Mouse (Mus musculus) c-Kit-positive CD71-positive TER-119-positive erythroid progenitor cells, embryonic 14.5 days (primary cell): ENCODE measurements around the gene Tbx2.

Experiments used
- DNase-seq: peaks from one replicate; pipeline ENCODE4 v3.0.0-alpha.2; 2013; ENCODE audit warnings: low spot score

The Tbx2 gene

GRCm38 (mm10) chr11:85825031-85825430 lies 7.3 kb upstream of the Tbx2 start:
- DNase-seq: no peak

- DNase-seq: no peak
These were observed 6.5 kb upstream of the Tbx2 start for GRCm38 (mm10) chr11:85825823-85826222.

GRCm38 (mm10) chr11:85827342-85827741 lies 5.0 kb upstream of the Tbx2 start:
- DNase-seq: no peak

GRCm38 (mm10) chr11:85828691-85829519 lies 3.4 kb upstream of the Tbx2 start:
- DNase-seq: no peak

- no peak for DNase-seq
These were observed 2.6 kb upstream of the Tbx2 start for GRCm38 (mm10) chr11:85829520-85830440.

GRCm38 (mm10) chr11:85830901-85831341 lies 1.4 kb upstream of the Tbx2 start:
- DNase-seq: no peak

GRCm38 (mm10) chr11:85831656-85832230 lies 608 bp upstream of the Tbx2 start:
- DNase-seq: no peak

- DNase-seq: no peak
These were observed 750 bp downstream of the Tbx2 start for GRCm38 (mm10) chr11:85833081-85833521.

GRCm38 (mm10) chr11:85833761-85834385 lies 1.5 kb downstream of the Tbx2 start:
- DNase-seq: no peak

DNA sequence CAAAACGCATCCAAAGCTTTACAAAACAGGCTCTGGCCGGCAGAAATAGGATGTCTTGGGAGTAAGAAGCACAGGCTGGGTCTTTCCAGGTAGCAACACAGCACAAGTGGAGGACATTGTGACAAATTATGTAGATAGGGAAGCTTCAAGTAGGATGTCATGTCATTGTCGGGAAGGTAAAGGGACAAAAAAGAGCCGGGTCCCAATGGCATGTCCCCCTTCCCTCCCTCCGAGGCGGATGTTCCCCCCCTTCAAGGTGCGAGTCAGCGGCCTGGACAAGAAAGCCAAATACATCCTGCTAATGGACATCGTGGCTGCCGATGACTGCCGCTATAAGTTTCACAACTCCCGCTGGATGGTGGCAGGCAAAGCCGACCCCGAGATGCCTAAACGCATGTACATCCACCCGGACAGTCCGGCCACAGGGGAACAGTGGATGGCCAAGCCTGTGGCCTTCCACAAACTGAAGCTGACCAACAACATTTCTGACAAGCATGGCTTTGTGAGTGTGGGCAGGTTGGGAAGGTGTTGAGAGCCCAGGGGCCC lies 2.1 kb downstream of the Tbx2 start:
- DNase-seq: no peak

DNA sequence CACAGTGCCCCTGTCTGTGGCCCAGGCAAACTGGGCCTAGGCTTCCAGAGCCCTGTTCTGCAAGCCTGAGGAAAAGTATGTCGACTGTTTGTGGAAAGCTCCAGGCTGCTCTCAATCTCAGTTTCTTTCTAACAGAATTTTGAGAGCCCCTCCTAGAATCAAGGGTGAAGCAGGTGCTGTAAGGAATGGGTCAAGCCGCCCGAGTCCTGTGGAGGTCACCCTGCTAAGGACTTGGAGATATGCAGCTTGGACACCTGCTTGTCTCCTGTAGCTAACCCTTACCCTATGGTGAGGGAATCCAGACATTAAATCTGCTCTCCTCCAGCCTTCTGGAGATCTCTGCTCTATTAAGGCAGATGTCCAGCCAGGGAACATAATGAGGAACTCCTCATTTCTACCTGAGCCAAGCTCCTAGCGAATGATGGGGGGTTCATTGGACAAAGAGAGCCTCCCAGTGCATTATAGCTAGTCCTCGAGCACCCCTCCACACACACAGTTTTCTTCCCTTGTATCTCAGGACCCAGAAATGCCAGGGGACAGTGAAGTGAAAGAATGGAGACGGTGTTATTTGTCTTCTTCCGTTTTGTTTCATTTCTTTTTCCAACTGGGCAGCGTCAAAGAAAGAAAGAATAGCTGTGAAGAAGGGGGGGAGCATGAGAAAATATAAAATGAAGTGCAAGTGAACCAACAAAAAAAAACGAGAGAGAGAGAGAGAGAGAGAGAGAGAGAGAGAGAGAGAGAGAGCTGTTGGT lies 2.8 kb downstream of the Tbx2 start:
- DNase-seq: no peak

GRCm38 (mm10) chr11:85835753-85836522 lies 3.6 kb downstream of the Tbx2 start:
- DNase-seq: no peak

- DNase-seq: no peak
These were observed 4.4 kb downstream of the Tbx2 start for GRCm38 (mm10) chr11:85836523-85837290.

DNA sequence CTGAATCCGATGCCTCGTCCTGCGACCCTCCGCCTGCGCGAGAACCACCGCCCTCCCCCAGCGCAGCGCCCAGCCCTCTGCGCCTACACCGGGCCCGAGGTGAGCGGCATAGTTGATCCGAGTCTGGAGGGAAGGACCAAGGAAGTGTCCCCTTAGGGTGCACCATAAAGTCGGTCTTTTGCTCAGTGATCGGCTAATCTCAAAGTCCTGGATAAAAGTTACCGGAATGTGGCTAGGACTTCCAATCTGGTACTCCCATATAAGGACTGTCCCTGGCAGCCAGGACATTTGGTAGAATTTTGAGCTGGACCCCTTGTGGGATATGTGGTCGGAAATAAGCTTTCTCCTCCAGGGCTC lies 4.9 kb downstream of the Tbx2 start:
- no peak for DNase-seq

DNA sequence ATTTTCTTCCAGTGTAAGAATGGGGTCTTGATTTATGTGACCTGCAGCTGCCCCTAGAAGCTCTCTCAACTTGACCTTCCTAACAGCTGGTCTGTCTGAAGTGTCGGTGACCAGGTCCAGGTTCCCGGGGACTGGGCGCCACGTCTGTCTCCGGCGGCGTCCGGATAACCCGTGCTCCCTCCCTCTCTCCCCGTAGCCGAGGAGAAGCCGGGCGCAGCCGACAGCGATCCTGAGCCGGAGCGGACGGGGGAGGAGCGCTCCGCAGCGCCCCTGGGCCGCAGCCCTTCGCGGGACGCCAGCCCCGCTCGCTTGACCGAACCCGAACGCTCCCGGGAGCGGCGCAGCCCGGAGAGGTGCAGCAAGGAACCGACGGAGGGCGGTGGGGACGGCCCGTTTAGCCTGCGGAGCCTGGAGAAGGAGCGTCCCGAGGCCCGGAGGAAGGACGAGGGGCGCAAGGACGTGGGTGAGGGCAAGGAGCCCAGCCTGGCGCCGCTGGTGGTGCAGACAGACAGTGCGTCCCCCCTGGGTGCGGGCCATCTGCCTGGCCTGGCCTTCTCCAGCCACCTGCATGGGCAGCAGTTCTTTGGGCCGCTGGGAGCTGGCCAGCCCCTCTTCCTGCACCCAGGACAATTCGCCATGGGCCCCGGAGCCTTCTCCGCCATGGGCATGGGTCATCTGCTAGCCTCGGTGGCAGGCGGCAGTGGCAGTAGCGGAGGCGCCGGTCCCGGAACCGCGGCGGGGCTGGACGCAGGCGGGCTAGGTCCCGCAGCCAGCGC lies 5.5 kb downstream of the Tbx2 start:
- DNase-seq: no peak

DNA sequence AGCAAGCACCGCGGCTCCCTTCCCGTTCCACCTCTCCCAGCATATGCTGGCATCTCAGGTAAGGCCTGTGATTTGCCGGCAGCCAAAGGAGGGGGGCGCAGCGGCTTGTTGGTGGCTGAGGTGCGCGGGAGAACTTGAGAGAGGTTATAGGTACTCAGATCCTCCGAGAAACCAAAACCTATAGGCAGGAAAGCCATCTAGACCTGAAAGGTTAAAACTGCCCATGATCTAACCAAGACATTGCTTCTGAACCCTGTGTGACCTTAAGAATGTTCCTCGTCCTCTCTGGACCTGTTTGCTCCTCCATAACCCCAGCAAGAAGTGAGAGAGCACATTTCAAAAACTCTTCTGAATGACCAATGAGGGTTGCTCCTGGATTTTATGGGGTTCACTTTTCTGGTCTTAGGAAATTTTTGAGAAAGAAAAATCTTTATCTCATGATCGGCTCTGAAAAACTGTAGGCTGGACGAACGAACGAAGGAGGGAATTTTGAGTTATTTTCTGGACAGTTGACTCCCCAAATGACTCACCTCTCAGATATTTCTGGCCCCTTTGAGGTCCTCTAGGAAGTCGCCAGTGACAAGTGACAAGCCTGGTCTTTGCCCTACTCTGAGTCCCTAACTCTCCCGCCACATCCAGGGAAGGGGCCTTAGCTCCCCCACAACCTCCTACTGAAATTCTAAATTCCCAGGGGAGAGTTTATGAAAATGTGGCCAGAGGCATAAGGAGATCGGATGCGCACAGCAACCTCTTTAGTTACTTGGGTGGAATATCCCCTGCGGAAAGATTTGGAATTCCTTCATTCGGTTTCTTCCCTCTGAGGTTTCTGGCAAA lies 6.3 kb downstream of the Tbx2 start:
- no peak for DNase-seq

GRCm38 (mm10) chr11:85839258-85840030 lies 7.1 kb downstream of the Tbx2 start:
- no peak for DNase-seq
